Mouse (Mus musculus) macrophage (primary cell): Measurements from ENCODE around the gene Gjb1. TPM values are rescaled to one million over a fixed set of nuclear protein-coding genes. Genes with fewer than 3 reads are reported as not detected.
A peak's percentile ranks its signal among the peaks of the same experiment; 100 is the strongest.
"Not testable (repeated sequence)": the region's sequence is repeated elsewhere in the genome, so short reads cannot be mapped to it uniquely, and the experiment has no call there.

Experiments used
- H3K27ac ChIP-seq: fragments of 350-480 bp; formaldehyde crosslinking; 2 replicates; pipeline ENCODE4 v1.9.0; 2021
- H3K36me3 ChIP-seq: fragments of 350-480 bp; formaldehyde crosslinking; 2 replicates; pipeline ENCODE4 v1.9.0; 2021; ENCODE audit errors: inconsistent target
- H3K4me3 ChIP-seq: fragments of 350-480 bp; formaldehyde crosslinking; 2 replicates; pipeline ENCODE4 v1.9.0; 2021; ENCODE audit errors: inconsistent target
- H3K79me2 ChIP-seq: fragments of 350-480 bp; formaldehyde crosslinking; 2 replicates; pipeline ENCODE4 v1.9.0; 2021; ENCODE audit errors: inconsistent target
- WGBS: methylation state at CpG from one replicate; pipeline ENCODE4 v1.1.7; 2026; ENCODE audit warnings: inconsistent platforms; ENCODE audit not compliant: missing documents; 5-methylcytosine and 5-hydroxymethylcytosine counted together
- polyA plus RNA-seq: library from polyadenylated mRNA; stranded (reverse); fragments of 250-400 nt; gene quantifications from 3 replicates; pipeline ENCODE4 v1.2.4, GENCODE M21; 2018; ENCODE audit warnings: inconsistent platforms
- total RNA-seq, 78 experiments: library from RNA; depleted of rRNA; stranded (reverse); fragments of 250-400 nt; gene quantifications; 1 replicate in 9 of 78; 2 replicates in 24 of 78; 3 replicates in 43 of 78; 4 replicates in 2 of 78; pipeline ENCODE4 v1.2.4; 2018; ENCODE audit warnings: inconsistent platforms in 56 of 78

Gene Gjb1
- total RNA-seq (2018; cell fraction: chromatin; rRNA removed), result not detected
- not detected for total RNA-seq (2018; cell fraction: cytosol; rRNA removed)
- not detected for total RNA-seq (2018; cell fraction: nucleus; rRNA removed)
- not detected in 3 replicates for polyA plus RNA-seq

- H3K27ac ChIP-seq, result no peak within 1 kb of the TSS
- 86% methylated on average over 7 of the region's 7 CpGs for WGBS
- no peaks in the 10 kb centered on the region for H3K79me2 ChIP-seq
- H3K4me3 ChIP-seq, result no peak within 1 kb of the TSS
- H3K36me3 ChIP-seq, result no peaks in the 10 kb centered on the region
These were observed at the start of gene Gjb1 for GRCm38 (mm10) chrX:101376190-101376968. Gjb1 (plus strand) TSS chrX:101376378.

GRCm38 (mm10) chrX:101329372-101330028 is 46.7 kb upstream of the Gjb1 start:
- Histone ChIP-seq H3K79me2 (no peaks in the 10 kb centered on the region), H3K27ac (no peak overlapping the region), H3K36me3 (no peaks in the 10 kb centered on the region), H3K4me3 (no peak overlapping the region)
- WGBS, result 38% methylated on average over 7 of the region's 10 CpGs

GRCm38 (mm10) chrX:101332031-101332374 is 44.2 kb upstream of the Gjb1 start:
- 39% methylated on average over 6 of the region's 9 CpGs for WGBS

GRCm38 (mm10) chrX:101332375-101333211 is 43.6 kb upstream of the Gjb1 start:
- H3K4me3 ChIP-seq, result peak overlapping the region; percentile 27
- no peaks in the 10 kb centered on the region for H3K36me3 ChIP-seq
- no peaks in the 10 kb centered on the region for H3K79me2 ChIP-seq
- WGBS, result 16% methylated on average over 24 of the region's 49 CpGs
- peak overlapping the region; percentile 83 for H3K27ac ChIP-seq

More at GRCm38 (mm10) chrX:101332031-101332374, 44.2 kb upstream of the Gjb1 start:
- H3K4me3 ChIP-seq, result peak overlapping the region; percentile 27; the same call in 1 of the 2 replicates
- H3K36me3 ChIP-seq, result no peaks in the 10 kb centered on the region
- H3K79me2 ChIP-seq, result no peaks in the 10 kb centered on the region
- H3K27ac ChIP-seq, result peak overlapping the region; percentile 83

- Histone ChIP-seq H3K36me3 (no peaks in the 10 kb centered on the region), H3K4me3 (no peak overlapping the region), H3K79me2 (no peaks in the 10 kb centered on the region), H3K27ac (no peak overlapping the region)
- 94% methylated on average over 5 of the region's 5 CpGs for WGBS
These were observed 41.6 kb upstream of the Gjb1 start for GRCm38 (mm10) chrX:101334606-101335005.

GRCm38 (mm10) chrX:101338666-101339065 is 37.5 kb upstream of the Gjb1 start:
- no peak overlapping the region for H3K27ac ChIP-seq
- no peaks in the 10 kb centered on the region for H3K79me2 ChIP-seq
- H3K36me3 ChIP-seq, result no peaks in the 10 kb centered on the region
- 57% methylated on average over 4 of the region's 4 CpGs for WGBS
- H3K4me3 ChIP-seq, result no peak overlapping the region

- WGBS, result 70% methylated on average over 2 of the region's 2 CpGs
- H3K27ac ChIP-seq, H3K79me2 ChIP-seq, H3K36me3 ChIP-seq, H3K4me3 ChIP-seq: not testable (repeated sequence)
These were observed 33.3 kb upstream of the Gjb1 start for GRCm38 (mm10) chrX:101342837-101343236.

- no peak overlapping the region for H3K27ac ChIP-seq
- WGBS, result 69% methylated on average over 2 of the region's 2 CpGs
- H3K4me3 ChIP-seq, result no peak overlapping the region
- no peaks in the 10 kb centered on the region for H3K36me3 ChIP-seq
- no peaks in the 10 kb centered on the region for H3K79me2 ChIP-seq
These were observed 30.7 kb upstream of the Gjb1 start for GRCm38 (mm10) chrX:101345456-101345855.

- WGBS, result 34% methylated on average over 4 of the region's 4 CpGs
These were observed 29.7 kb upstream of the Gjb1 start for GRCm38 (mm10) chrX:101346475-101346874.

GRCm38 (mm10) chrX:101351188-101351587 is 25.0 kb upstream of the Gjb1 start:
- WGBS, result 51% methylated on average over 4 of the region's 4 CpGs
- no peaks in the 10 kb centered on the region for H3K36me3 ChIP-seq
- H3K4me3 ChIP-seq, result no peak overlapping the region
- H3K27ac ChIP-seq, result no peak overlapping the region
- H3K79me2 ChIP-seq, result no peaks in the 10 kb centered on the region

More at GRCm38 (mm10) chrX:101346475-101346874, 29.7 kb upstream of the Gjb1 start:
- Histone ChIP-seq H3K36me3 (no peaks in the 10 kb centered on the region), H3K79me2 (no peaks in the 10 kb centered on the region), H3K27ac (no peak overlapping the region), H3K4me3 (no peak overlapping the region)

- H3K36me3 ChIP-seq, H3K79me2 ChIP-seq, H3K27ac ChIP-seq, H3K4me3 ChIP-seq: not testable (repeated sequence)
- WGBS, result 68% methylated on average over 2 of the region's 4 CpGs
These were observed 17.3 kb upstream of the Gjb1 start for GRCm38 (mm10) chrX:101358902-101359301.

- H3K36me3 ChIP-seq, result no peaks in the 10 kb centered on the region
- H3K4me3 ChIP-seq, result no peak overlapping the region
- WGBS, result 77% methylated on average over 7 of the region's 7 CpGs
- no peaks in the 10 kb centered on the region for H3K79me2 ChIP-seq
- no peak overlapping the region for H3K27ac ChIP-seq
These were observed 7.2 kb upstream of the Gjb1 start for GRCm38 (mm10) chrX:101369001-101369400.

GRCm38 (mm10) chrX:101370573-101370972 is 5.6 kb upstream of the Gjb1 start:
- Histone ChIP-seq H3K27ac (no peak overlapping the region), H3K79me2 (no peaks in the 10 kb centered on the region), H3K4me3 (no peak overlapping the region), H3K36me3 (no peaks in the 10 kb centered on the region)
- 90% methylated on average over 3 of the region's 3 CpGs for WGBS

GRCm38 (mm10) chrX:101372946-101373345 is 3.2 kb upstream of the Gjb1 start:
- no peaks in the 10 kb centered on the region for H3K79me2 ChIP-seq
- no peak overlapping the region for H3K27ac ChIP-seq
- no peak overlapping the region for H3K4me3 ChIP-seq
- 89% methylated on average over 5 of the region's 5 CpGs for WGBS
- no peaks in the 10 kb centered on the region for H3K36me3 ChIP-seq
